Mouse (Mus musculus) stomach, postnatal 0 days (tissue): ENCODE data around the gene Rcor1.

Source experiments
- CTCF ChIP-seq: IDR thresholded peaks from 2 replicates; pipeline ENCODE4 v1.5.1; 2016; ENCODE audit warnings: antibody characterized with exemption, low read depth, mild to moderate bottlenecking, moderate library complexity
- EP300 ChIP-seq: optimal IDR thresholded peaks from 2 replicates; pipeline ENCODE3; 2016; ENCODE audit warnings: antibody characterized with exemption

DNA sequence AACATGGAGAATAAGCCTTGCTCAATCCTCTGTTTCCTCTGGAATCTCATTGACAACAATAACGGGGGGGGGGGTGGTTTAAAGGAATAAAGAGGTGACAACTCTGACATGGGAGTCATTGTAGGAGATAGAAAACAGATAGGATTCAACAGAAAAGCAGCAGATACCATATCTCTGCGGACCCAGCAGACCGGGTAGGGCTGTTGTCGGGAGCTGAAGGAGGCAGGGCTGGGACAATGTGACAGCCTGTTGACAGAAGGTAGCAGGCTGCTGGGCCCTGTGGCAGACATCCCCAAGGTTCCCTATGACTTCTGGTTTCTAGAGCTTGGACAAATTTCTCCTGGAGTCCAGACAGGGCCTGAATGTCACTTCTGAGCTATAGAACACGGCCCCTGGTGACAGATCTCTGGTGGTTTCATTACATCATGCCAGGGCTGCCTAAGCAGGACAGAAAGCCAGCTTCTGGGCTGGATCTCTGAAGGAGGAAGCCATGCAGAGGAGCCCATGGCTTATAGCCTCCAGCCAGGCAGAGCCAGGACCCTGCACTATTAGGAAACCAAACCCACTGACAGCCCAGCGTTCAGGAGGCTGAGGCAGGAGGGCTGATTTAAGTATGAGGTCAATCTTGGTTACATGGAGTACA, 29.4 kb upstream of the Rcor1 start:
- TF ChIP-seq CTCF, result no peak
- no peak for TF ChIP-seq EP300
